Mouse (Mus musculus) T-helper 2 cell (primary cell): ENCODE measurements around the gene Fars2.
"Not testable (repeated sequence)": the region's sequence is repeated elsewhere in the genome, so short reads cannot be mapped to it uniquely, and the experiment has no call there.

Experiments used
- in situ Hi-C: fragments of 300-600 bp; cut with MboI, MseI; formaldehyde crosslinking; loops from one replicate; pipeline ENCODE4 v1.15.1; 2025; ENCODE audit warnings: high pct_unique_total_duplicates

Gene Fars2

DNA sequence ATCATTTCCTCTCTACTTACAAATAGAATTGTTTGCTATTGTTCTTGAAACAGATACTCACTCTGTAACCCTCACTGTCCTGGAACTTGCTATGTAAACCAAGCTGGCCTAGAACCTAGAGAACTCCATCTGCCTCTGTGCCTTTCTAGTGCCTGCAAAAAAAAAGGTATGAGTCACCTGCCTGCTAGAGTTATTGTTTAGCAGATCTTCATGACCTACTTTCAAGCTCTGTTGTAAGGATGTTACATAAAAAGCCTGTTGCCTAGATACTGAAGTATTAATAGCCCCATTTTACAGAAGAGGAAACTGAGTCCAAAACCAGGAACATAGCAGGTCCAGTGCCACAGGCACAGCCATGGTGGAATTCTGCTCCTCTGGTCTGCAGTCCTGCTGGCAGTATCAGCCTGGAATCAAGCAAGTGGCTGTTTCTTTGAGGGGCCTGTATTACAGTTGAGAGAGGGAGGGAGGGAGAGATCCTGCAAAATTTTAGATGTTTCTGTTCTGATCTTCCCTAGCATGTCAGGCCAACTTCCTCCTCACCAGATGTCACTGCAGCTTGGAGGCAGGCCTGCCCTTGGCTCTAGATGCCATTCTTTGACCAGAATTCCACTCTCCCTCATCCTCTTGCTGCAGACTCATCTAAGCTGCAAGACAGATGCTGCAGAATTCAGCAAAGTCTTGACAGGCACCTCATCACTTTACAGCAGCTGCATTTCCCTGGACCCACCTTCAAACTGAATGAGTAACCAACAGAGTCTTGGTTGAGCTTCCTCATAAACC is 250.7 kb downstream of the Fars2 start:
- in situ Hi-C loops: no loop called here

DNA sequence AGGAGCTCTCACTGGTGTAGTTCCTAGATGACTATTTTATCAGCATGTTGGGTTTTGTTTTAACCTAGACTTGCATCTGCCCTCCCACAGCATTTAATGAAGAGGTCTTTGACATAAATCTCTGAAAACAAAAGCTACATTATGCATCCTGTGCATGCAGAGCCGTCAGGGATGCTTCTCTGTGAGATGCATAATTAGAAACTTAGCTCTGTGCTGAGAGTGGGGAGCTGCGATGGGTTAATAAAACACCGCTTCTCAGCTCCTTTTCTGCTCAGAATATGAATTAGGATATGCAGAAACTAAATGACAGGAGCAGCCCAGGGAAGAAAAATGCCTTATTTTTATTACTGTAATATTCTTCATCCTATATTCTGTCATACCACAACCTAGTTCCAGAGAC is 251.6 kb downstream of the Fars2 start:
- in situ Hi-C loops: no loop called here

DNA sequence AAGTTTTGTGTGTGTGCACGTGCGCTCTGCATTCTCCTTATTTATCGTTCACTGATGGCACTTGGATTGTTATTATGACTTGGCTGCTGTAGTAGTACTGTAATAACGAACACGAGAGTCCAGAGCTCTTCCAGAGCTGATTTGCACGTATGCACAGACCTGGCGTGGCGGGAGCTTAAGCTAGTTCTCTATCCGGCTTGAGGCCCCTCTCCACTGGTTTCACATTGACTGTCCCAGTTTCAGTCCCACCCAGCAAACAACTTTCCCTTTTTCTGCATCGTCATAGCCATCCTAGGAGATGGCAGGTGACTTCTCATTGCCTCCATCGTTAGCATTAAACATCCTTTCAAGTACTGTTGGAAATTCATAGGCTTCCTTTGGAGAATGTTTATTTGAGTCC is 252.2 kb downstream of the Fars2 start:
- in situ Hi-C loops: no loop called here

DNA sequence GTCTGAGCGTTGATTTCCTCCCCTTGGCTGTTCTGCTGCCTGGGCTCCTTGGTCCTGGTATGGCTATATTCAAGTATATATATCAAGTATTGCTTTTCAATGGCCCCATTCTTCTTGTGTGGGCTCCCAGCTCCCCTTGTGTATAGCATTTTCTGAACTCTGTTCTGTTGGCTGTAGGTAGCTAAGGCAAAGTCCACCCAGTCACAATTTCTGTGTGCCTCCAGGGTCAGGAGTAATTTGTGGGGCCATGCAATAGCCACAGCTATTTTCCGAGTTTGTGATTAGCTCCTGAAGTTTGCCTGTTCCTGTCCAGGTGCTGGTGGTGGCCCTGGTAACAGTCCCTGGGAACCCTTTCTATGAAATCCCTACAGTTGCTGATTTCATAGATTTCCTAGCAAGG is 266.0 kb downstream of the Fars2 start:
- in situ Hi-C loops: no loop called here

DNA sequence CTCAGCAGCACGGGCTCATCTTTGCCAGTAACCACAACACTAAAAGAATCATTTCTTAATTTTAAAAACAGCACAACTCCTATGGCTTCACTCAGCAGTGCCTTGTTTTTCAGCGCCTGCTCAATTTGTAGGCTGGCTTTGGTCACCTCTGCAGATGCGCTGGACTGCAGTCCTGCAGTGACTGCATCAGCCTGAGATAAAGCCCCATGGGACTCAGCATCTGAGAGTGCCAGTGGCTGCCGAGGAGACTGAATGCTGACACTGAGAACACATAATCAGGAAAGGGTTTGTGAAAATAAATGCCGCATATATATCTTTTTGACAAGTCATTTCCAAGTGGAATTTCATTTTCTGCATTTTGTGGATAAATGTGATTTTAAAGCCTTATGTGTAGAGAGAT is 268.9 kb downstream of the Fars2 start:
- in situ Hi-C loops: no loop called here

DNA sequence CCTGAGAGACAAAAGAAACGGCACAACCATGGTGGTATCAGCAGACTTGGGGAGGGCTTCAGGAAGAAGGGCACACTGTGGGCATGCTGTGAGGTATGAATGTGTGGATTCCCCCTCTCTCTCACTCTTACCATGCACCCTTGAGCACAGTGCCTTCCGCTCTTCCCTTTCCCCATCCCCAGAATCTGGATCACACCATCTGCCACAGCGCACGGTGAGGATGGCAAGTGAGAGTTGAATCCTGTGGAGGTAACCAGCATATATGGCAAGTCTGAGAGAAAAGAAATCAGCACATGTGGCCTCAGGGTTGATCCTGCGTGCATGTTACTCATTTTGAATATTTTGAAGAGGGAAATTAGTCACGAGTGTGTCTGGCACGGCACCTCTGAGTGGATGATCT is 274.7 kb downstream of the Fars2 start:
- in situ Hi-C loops: no loop called here

DNA sequence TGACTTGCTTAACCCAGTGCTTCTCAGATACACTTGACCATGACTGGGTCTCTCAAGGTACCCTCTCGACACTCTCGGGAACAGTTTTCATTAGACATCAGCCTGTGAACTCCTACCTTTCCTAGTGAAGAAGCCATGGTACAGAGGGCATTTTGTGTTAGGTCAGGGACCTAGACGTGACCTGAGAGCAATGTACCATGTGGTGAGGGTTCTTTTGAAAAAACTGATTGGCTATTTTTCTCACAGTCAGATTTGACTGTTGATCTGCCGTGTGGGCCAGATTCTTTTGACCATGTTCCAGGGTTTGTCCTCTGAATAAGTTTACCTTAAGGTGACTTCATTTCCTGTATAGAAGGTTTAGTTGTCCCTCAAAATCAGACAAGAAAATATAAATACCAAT is 275.5 kb downstream of the Fars2 start:
- in situ Hi-C loops: no loop called here

DNA sequence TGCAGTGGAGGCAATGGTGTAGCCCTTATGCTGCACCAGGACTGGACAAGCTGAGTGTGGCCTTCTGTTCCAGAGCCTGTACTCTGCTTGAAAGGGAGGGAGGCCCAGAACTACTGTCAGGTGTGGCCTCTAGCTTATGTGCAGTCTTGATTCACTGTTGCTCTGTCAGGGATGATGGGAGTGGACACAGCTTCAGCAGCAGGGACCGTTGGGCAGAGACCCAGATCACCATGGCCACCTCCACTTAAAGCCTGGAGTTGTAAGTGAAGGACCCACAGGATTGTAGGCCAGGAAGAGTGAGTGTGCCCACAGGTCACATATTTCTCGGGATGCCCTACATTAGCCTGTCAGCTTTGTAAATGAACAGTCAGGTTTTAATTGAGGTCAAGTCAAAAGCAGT is 283.8 kb downstream of the Fars2 start:
- in situ Hi-C loops: no loop called here

DNA sequence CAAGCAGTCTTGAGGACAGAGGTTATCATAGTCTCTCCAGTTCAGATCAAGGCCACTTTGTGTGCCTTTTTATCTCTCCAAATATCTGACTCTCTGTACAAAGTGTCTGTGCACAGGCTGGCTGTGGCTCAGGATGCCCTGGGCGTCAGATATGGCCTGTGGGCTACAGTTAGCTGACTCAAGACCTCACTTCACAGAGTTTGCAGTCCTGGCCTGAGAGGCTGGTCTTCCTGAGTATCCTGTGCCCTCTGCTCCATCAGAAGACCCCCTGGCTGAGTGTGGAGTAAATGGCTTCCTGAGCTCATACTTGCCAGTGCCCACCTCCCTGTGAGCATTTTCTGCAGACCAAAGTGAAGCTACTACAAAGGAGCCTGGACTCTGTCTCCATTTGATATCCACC is 296.1 kb downstream of the Fars2 start:
- in situ Hi-C loops: loop anchor here (5.0 kb wide), 1 partner anchor 91 kb away; no protein-coding TSS in a partner anchor

DNA sequence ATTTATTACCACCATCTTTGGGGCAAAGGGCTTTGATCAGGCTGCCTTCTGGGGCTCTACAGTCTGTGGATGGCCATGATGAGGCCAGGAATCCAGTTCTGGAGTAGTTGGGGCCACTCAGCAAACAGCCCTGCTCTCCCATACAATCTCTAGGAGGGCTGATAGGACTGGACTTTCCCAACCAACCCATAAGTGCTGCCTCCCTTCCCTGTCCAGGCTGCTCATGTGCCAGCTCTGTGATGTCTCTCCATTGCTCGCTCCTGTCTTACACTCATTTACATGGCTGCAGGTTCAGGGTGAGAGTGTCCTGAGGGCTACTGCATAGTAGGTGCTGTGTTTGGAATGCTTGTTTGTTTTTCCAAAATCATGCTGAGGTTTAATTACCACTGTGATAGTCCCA is 298.0 kb downstream of the Fars2 start:
- in situ Hi-C loops: no loop called here

DNA sequence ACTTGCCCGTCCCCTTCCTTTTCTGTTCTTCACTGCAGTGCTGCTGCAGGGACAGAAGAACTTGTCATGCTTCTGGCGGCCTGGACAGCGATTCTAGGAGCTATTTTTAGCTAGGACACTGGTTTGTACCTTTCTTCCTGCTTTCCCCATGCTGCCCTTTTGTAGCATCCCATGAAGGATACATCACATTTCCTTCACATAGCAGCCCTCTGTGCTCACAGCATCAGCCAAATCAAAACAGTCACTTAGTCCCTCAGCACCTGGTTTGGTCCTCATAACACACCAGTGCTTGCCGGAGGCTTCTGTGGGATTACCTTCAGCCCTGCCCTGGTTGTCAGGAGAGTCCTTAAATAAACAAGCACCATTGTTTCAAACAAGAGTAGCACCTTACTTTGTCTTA is 299.3 kb downstream of the Fars2 start:
- in situ Hi-C loops: no loop called here

DNA sequence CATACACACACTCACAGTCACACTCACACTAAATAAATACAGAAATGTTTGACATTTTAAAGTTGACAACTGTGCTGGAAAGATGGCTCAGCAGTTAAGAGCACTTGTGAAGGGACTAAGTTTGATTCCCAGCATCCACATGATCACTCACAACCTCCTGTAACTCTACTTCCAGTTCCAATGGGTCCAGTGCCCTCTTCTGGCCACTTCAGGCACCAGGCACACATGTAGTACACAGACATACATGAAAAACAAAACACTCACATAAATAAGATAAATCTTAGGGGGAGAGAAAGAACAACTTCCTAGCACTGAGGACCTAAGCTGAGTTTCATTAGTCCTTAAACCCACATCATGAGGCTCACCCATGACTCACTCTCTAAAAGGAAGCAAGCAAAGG is 302.1 kb downstream of the Fars2 start:
- in situ Hi-C loops: no loop called here

DNA sequence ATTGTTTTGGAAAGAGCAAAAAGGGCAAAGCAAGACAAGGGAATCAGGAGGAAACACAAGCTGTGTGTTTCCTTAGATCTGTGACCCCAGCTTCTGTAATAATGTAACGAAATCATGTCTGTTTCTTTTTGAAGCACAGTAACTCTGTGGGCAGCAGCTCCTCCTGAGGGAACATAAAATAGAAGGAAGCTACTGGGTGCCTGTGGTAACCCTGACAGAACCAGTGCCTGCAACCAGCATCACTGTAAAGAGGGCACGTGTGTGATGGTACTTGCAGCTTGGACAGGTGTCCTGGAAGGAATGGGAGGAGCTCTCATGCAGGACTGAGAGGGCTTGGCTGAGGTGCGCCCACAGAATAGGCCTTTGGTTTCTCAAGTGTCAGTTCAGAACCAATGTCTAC is 305.2 kb downstream of the Fars2 start:
- in situ Hi-C loops: no loop called here

DNA sequence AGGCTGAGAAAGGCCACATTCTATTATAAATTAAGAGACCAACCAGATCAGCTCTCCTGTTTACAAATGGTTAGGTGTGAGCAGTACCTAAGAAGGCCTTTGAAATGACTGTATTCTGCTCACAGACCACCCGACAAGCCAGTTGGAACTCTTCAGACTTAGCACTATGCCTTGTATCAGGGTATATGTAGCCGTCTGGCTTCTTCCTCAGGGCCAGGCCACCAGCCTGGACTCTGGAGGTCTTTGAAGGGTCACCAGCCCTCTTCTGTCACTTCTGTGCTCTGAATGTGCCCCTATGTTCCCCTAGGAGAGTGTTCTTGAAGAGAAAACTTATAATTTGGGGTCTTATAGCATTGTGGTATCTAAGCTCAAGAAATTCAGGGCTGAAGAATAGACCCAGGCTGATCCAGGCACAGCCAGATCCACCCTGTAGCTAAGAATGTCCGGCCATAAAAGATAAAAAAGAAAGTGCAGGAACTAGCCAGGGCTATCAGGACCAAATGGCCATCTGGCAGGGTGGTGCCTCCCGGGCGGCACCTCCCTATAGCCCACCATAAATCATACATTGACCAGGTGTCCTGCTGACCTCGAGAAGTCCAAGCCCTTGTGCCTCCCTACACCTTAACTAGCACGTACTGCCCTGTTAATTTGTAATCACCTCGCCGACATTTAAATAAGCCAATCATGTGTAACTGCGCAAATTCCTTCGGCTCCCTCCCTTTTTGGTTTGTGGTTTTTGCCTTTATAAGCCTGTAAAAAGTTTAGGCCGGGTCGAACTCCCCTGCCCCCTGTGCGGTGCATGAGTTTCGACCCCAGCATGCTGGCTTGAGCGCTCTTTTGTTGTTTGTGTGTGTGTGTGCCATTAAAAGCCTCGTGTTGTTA is 308.9 kb downstream of the Fars2 start:
- in situ Hi-C loops: not testable (repeated sequence)

DNA sequence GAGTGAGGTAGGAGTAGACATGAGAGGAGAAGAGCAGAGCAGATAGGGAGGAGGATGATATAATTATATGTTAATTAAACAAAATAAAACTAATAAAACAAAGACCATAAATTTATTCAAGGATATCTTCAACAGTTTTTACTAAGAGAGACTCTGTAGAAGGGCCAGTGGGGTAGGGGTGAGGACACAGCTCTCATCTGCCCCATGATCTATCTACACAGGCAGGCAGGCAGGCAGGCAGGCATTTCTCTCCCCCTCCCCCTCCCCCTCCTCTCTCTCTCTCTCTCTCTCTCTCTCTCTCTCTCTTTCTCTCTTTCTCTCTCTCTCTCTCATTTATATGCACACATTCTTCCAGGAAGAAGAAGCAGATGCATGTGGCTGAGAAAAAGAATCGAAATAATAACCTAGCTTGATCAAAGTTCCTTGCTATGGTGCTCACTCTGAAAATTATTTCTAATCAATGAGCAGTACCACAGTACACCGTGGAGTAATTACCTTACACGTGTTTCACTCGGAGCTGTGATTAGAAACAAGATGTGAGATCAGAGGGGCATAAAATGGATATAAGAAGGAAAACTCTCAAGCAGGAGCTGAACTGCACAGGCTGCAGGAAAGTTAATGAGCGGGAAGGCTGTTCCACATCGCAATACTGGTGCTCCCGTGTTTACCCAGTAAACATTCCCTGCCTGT is 312.4 kb downstream of the Fars2 start:
- in situ Hi-C loops: no loop called here

DNA sequence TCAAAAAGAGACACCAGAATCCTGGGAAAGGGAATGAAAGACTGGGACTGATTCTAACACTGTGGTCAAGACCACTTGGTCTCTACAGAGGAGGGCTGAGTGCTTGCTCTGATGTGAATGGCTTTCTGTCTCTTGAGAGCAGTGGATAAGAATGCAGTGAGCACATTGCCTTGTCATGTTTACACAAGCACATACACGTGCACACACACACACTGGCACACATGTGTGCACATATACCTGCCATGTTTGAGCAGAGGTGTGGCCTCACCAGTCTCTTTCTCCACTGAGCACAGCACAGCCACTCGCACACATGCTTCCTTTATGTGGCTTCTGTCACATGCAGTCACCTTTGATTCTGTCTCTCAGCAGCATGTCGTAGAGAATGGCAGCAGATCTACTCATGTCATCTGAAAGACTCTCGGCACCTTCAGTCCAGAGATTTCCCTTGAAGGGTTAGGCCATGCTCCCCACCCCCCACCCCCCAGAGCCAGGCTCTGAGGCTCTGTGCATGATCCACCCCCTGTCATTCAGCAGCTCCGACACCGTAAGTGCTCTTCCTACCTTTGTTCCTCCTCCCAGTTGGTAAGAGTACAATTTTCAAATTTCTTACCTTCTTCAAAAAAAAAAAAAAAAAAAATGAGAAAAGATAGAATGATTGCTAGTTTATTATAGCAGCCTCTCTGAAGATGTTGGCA is 313.4 kb downstream of the Fars2 start:
- in situ Hi-C loops: no loop called here

DNA sequence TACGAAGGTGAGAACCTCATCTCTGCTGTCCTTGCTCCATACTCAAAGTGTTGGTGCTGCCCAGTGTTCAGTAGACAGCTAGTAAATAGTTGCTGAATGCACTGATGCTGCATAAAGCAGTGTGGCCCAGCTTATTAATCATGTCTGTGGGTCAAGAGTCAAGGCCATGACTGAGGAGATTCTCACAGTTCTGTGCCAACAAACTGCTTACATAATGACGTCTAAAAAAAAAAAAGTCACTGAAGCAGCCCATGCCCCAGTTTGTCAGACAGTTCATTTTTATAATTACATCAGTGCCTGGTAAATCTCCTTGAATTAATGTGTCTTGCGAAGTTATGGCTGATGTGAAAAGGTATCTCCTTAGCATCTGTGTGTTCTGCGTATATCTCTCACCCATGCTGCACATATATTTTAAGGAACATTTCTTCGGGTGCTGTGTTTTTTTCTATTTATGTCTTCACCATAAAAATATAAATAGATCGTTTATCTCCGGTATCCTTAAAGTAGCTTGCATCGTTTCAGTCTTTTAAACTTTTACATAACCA is 314.8 kb downstream of the Fars2 start:
- in situ Hi-C loops: no loop called here

DNA sequence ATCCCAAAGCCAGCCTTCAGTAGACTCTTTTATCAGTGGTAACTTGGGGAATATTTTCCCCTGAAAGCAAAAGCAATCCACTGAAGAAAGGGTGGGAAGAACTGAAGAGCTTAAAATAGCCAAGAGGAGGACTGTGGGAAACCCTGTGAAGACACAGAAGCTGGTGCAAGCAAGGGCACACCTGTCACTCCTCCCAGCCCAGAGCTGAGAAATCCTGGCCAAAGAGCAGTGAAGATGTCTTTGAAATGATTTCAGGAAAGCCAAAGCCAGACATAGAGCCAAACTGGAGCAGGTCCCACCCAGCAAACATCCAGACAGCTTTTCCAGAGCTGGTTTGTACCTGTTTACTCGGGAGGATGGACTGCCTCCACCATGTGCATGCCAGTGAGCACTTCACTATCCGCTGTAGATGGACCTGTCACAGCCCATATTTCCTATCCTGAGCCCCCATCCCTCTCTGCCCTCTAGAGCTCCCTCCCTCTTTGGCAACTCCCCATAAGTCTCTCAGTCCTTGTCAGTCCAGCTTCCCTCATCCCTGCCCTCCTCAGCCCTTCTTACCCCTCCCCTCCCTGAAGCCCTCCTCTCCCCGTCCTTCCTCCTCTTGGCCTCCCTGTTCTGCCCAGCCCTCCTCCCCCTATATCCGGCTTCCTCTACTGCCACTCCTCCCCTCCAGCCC is 327.7 kb downstream of the Fars2 start:
- in situ Hi-C loops: no loop called here

DNA sequence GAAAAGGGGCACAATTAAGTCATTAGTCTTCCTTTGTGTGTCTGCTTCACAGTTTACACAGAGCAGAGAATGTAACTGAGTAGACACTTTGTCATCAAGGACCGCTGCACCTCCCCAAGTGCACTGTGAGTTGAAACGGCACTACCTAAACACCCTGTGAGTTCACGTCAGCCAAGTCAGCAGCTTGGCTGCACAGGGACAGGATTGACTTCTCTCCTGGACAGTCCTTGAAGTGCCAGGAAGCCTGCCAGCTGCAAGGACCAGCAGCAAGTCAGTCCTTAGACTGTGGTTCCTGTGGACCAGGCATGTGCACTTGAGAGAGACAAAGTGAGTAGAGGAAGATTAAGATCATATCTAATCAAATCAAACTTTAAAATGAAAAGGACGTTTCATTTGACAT is 330.7 kb downstream of the Fars2 start:
- in situ Hi-C loops: no loop called here

DNA sequence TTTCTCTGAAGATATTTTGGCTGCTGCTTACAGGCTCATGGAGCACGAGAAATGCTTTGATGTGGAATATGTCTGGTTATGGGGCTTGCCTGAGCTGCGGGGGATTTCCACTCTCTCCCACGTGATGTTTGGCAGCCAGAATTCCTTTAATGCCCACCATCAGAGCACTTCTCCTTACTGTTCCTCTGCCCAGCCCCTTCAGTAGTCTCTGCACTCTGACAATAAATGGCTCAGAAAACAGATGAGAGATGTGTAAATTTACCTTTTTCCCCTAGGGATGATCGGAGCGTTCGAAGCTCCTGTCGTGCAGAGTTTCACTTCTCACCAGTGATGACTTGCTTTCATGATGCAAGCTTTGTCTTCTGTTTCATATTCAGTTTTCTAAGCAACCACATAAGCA is 331.4 kb downstream of the Fars2 start:
- in situ Hi-C loops: no loop called here

DNA sequence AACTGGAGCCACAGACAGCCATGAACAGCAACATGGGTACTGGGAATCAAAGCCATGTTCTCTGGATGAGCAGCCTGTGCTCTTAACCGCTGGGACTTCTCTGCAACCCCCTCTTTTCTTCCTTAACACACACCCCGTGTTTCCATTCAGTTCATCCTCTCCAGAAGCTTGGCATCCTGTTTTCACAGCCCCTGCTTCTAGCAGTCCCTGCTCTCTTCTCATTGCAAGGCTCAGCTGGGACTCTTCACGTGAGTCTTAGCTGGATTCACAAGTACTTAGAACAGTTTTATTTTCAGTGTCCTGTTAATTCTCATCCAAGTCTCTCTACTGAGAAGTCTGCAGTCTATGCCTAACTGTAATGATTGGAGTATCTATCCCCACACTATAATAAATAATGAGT is 334.2 kb downstream of the Fars2 start:
- in situ Hi-C loops: no loop called here
